Mouse (Mus musculus): ENCODE measurements around the gene Neu3. TPM values are rescaled to one million over a fixed set of nuclear protein-coding genes. Genes with fewer than 3 reads are reported as not detected.

Gene Neu3
- total RNA-seq, 2 experiments from 2014 or later = 1.9 to 2.4 TPM

- no peak for DNase-seq (ENCODE audit: low spot score in 2 of 2)
Measured at GRCm38 (mm10) chr7:99796471-99796870, 31.7 kb downstream of the Neu3 start.

GRCm38 (mm10) chr7:99795192-99795981, 32.8 kb downstream of the Neu3 start:
- no peak for DNase-seq (ENCODE audit: low spot score in 2 of 2)

GRCm38 (mm10) chr7:99794096-99794495, 34.1 kb downstream of the Neu3 start:
- DNase-seq (ENCODE audit: low spot score in 2 of 2) = no peak

- DNase-seq (ENCODE audit: low spot score in 2 of 2) = no peak
Measured at GRCm38 (mm10) chr7:99790816-99791215, 37.4 kb downstream of the Neu3 start.

GRCm38 (mm10) chr7:99788563-99788962, 39.7 kb downstream of the Neu3 start:
- no peak for DNase-seq (ENCODE audit: low spot score in 2 of 2)

GRCm38 (mm10) chr7:99787935-99788334, 40.3 kb downstream of the Neu3 start:
- no peak for DNase-seq (ENCODE audit: low spot score in 2 of 2)

- DNase-seq (ENCODE audit: low spot score in 2 of 2) = no peak
Measured at GRCm38 (mm10) chr7:99786774-99787173, 41.4 kb downstream of the Neu3 start.

- DNase-seq (ENCODE audit: low spot score in 2 of 2) = no peak
Measured at GRCm38 (mm10) chr7:99785553-99785952, 42.7 kb downstream of the Neu3 start.

- DNase-seq (ENCODE audit: low spot score in 2 of 2) = no peak
Measured at GRCm38 (mm10) chr7:99783421-99783820, 44.8 kb downstream of the Neu3 start.

- no peak for DNase-seq (ENCODE audit: low spot score in 2 of 2)
Measured at GRCm38 (mm10) chr7:99781916-99782315, 46.3 kb downstream of the Neu3 start.

- no peak for DNase-seq (ENCODE audit: low spot score in 2 of 2)
Measured at GRCm38 (mm10) chr7:99781385-99781784, 46.8 kb downstream of the Neu3 start.

- no peak for DNase-seq (ENCODE audit: low spot score in 2 of 2)
Measured at GRCm38 (mm10) chr7:99763207-99763606, 65.0 kb downstream of the Neu3 start, which contains the start of gene Olfr521. Gene Olfr521, plus strand, starts transcription at chr7:99763507.

Other genes starting within 250 kb of the Neu3 start
- gene Tpbgl, start 201.3 kb downstream of the Neu3 start, total RNA-seq (2021) = 10 to 100 TPM; 17.5 to 29.5 TPM
- gene Slco2b1, start 117.1 kb downstream of the Neu3 start, total RNA-seq (2021) = 10 to 100 TPM; 21.0 to 25.3 TPM
- under 1 TPM in 1 of 2 experiments, not detected in 1; 0.42 TPM for gene Olfr520, start 98.1 kb downstream of the Neu3 start, total RNA-seq (2021)
- not detected for gene Olfr521, start 64.9 kb downstream of the Neu3 start, total RNA-seq (2021)
- 1 to 10 TPM in 1 of 2 experiments, not detected in 1; 2.8 TPM for gene Xrra1, start 30.7 kb upstream of the Neu3 start, total RNA-seq (2021)
- 100 to 1,000 TPM; 150 to 191 TPM for gene Spcs2, start 35.0 kb upstream of the Neu3 start, total RNA-seq (2021)
- gene Rnf169, start 152.0 kb upstream of the Neu3 start, total RNA-seq (2021) = 10 to 100 TPM; 14.0 to 17.6 TPM
- not detected for gene Chrdl2, start 177.8 kb upstream of the Neu3 start, total RNA-seq (2021)